Mouse (Mus musculus): ENCODE data around the gene Oaf. TPM values are rescaled to one million over a fixed set of nuclear protein-coding genes. Genes with fewer than 3 reads are reported as not detected.

The Oaf gene
- total and polyA plus RNA-seq, 2 experiments = 237 to 243 TPM

DNA sequence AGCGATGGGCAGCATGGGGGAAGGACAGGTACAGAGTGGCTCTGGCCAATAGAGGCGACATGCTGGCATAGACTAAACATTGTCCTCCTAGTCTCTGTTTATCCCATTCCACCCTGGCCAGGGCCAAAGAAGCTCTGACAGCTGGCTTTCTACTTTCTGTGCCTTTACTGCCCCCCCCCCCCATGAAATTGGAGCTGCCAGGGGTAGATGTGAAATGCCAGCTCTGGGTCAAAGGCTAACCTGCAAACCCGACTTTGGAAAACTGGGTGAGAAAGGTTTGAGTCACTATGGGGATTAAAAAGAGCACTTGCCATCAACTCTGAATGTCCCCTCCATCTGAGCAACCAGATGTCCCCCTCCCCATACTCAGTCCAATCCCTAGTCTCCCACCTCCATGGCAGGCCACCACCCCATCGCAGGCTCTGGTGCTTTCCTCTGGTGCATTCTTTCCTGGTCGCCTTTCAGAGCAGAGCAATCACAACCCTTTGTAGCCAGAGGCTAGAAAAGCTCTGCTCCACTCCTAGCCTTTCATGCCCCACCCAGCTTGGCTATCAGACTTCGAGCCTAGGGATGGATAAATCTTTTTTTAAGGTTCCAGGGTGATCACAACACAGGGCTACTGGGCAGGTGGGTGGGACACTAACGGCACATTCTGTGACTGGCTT lies 2.5 kb downstream of the Oaf start:
- H3K27ac ChIP-seq (replicated peaks; ENCODE audit: insufficient read depth, low read depth, low read length) = peak overlapping the region; percentile 89
- TF ChIP-seq CTCF (IDR thresholded peaks at IDR 0.05; ENCODE audit: low read depth, low read length) = no peak
- TF ChIP-seq POLR2A (IDR thresholded peaks at IDR 0.05; ENCODE audit: extremely low read depth, insufficient read depth, low read length) = 0 out of 2 replicates have a peak, but pooled peaks have one; percentile 29
- peak; percentile 77 for DNase-seq (ENCODE audit: extremely low read depth, low read depth, low spot score)
- no peaks in the 10 kb centered on the region for H3K27me3 ChIP-seq (ENCODE audit: control insufficient read depth, insufficient read depth, low read length)
- peak overlapping the region; percentile 98 for H3K4me3 ChIP-seq (ENCODE audit: insufficient read depth, low read depth, low read length)
- peaks cover 24% of the 10 kb centered on the region for H3K36me3 ChIP-seq (ENCODE audit: control insufficient read depth, insufficient read depth, low read length)
- peaks cover 25% of the 10 kb centered on the region; the same call in 1 of the 2 replicates for H3K4me1 ChIP-seq (ENCODE audit: control insufficient read depth, insufficient read depth, low read length)
- H3K79me2 ChIP-seq (ENCODE audit: control insufficient read depth, insufficient read depth, low read length) = peaks cover 33% of the 10 kb centered on the region
- 22% methylated on average over 7 of the region's 7 CpGs for WGBS
- H3K9ac ChIP-seq (ENCODE audit: low read depth, low read length) = peak overlapping the region; percentile 97

DNA sequence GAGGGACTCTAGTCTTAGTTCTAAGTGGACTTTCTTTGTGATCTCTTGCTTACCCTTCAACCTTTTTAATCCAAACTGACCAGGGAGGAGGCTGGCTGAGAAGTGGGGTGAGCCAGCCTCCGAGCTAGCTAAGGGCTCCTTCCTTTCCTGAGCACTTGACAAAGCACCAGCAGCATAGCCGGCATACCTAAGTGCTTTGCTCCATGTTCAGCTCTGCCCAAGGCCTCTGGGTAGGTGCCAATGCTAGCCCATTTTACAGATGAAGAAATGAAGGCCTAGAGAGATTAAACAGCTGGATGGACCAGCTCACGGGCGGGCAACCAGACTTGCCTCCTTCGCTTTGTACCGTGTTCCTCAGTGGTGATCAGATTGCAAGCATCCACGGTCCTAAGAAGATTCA lies 3.1 kb downstream of the Oaf start:
- Histone ChIP-seq H3K27ac (replicated peaks; ENCODE audit: insufficient read depth, low read depth, low read length) (peak overlapping the region; percentile 89), H3K79me2 (ENCODE audit: control insufficient read depth, insufficient read depth, low read length) (peaks cover 36% of the 10 kb centered on the region), H3K36me3 (ENCODE audit: control insufficient read depth, insufficient read depth, low read length) (peaks cover 24% of the 10 kb centered on the region), H3K4me1 (ENCODE audit: control insufficient read depth, insufficient read depth, low read length) (peaks cover 29% of the 10 kb centered on the region), H3K4me3 (ENCODE audit: insufficient read depth, low read depth, low read length) (peak overlapping the region; percentile 98), H3K9ac (ENCODE audit: low read depth, low read length) (peak overlapping the region; percentile 97), H3K27me3 (ENCODE audit: control insufficient read depth, insufficient read depth, low read length) (no peaks in the 10 kb centered on the region)
- no peak for TF ChIP-seq CTCF (IDR thresholded peaks at IDR 0.05; ENCODE audit: low read depth, low read length)
- peak; percentile 53 for DNase-seq (ENCODE audit: extremely low read depth, low read depth, low spot score)
- WGBS = 28% methylated on average over 7 of the region's 7 CpGs

DNA sequence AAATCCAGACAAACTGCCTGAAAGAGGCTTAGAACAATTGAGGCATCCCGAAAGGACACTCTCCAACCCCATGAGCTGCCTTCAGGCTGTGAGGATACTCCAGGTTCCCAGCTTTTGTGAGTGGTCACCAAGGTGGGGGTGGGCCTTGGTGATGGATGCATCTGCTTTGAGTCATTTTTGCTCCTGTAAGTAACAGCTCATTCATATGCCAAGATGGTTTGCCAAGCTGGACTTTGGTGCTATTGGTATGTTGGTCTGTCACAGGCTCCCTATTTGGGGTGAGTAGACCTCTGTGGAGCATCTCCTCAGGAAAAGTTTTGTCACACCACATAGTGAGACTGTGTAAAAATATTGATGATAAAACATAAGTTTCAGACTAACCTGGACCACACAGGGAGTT lies 3.6 kb downstream of the Oaf start:
- peak overlapping the region; percentile 97 for H3K9ac ChIP-seq (ENCODE audit: low read depth, low read length)
- H3K4me1 ChIP-seq (ENCODE audit: control insufficient read depth, insufficient read depth, low read length) = peaks cover 34% of the 10 kb centered on the region
- 40% methylated on average over 1 of the region's 1 CpGs for WGBS
- no peaks in the 10 kb centered on the region for H3K27me3 ChIP-seq (ENCODE audit: control insufficient read depth, insufficient read depth, low read length)
- TF ChIP-seq POLR2A (IDR thresholded peaks at IDR 0.05; ENCODE audit: extremely low read depth, insufficient read depth, low read length) (no peak), CTCF (IDR thresholded peaks at IDR 0.05; ENCODE audit: low read depth, low read length) (no peak)
- peak overlapping the region; percentile 98 for H3K4me3 ChIP-seq (ENCODE audit: insufficient read depth, low read depth, low read length)
- peaks cover 27% of the 10 kb centered on the region for H3K36me3 ChIP-seq (ENCODE audit: control insufficient read depth, insufficient read depth, low read length)
- H3K27ac ChIP-seq (replicated peaks; ENCODE audit: insufficient read depth, low read depth, low read length) = peak overlapping the region; percentile 89
- peaks cover 39% of the 10 kb centered on the region for H3K79me2 ChIP-seq (ENCODE audit: control insufficient read depth, insufficient read depth, low read length)
- peak; percentile 72 for DNase-seq (ENCODE audit: extremely low read depth, low read depth, low spot score)

DNA sequence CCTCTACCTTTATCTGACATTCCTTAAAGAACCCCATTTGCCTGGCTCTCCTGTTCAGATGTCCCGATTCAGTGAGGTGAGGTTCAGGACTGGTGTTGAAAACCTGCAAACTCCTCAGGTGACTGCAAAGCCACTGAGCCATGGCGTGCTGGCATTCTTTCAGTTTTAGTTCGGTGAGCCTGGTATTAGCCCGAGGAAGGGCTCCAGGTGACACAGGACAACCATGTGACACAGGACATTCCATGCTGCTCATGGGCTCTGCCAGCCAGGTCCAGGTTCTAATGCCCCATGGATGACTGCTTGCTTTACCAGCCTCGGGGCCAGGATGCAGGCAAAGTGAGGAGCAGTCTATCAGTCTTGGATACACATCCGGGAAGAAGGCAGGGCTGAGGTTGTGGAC lies 4.4 kb downstream of the Oaf start:
- Histone ChIP-seq H3K4me1 (ENCODE audit: control insufficient read depth, insufficient read depth, low read length) (peaks cover 38% of the 10 kb centered on the region), H3K4me3 (ENCODE audit: insufficient read depth, low read depth, low read length) (peak overlapping the region; percentile 22), H3K36me3 (ENCODE audit: control insufficient read depth, insufficient read depth, low read length) (peaks cover 35% of the 10 kb centered on the region), H3K27ac (replicated peaks; ENCODE audit: insufficient read depth, low read depth, low read length) (peak overlapping the region; percentile 89), H3K79me2 (ENCODE audit: control insufficient read depth, insufficient read depth, low read length) (peaks cover 45% of the 10 kb centered on the region), H3K9ac (ENCODE audit: low read depth, low read length) (peak overlapping the region; percentile 97), H3K27me3 (ENCODE audit: control insufficient read depth, insufficient read depth, low read length) (no peaks in the 10 kb centered on the region)
- peak; percentile 88 for DNase-seq (ENCODE audit: extremely low read depth, low read depth, low spot score)
- TF ChIP-seq CTCF (IDR thresholded peaks at IDR 0.05; ENCODE audit: low read depth, low read length) = no peak
- TF ChIP-seq POLR2A (IDR thresholded peaks at IDR 0.05; ENCODE audit: extremely low read depth, insufficient read depth, low read length) = peak; percentile 36; the same call in 1 of the 2 replicates
- 12% methylated on average over 6 of the region's 6 CpGs for WGBS

DNA sequence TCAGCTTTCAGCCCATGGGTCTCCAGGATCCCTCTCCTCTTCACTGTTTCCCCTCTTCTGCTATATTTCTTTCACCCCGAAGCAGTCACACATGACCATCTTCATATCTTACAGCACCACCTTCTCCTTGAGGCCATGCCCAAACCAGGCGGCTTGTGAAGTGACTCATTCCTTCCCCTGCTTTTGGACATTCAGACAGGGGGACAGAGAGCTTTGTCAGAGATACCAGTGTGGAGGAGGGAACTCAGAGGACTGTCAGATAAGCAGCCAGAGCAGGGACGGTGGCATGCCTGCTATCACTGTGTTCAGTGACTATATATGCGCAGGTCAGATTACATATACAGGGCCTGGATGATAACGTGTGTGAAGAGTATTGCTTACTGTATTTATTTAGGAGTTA lies 5.2 kb downstream of the Oaf start:
- Histone ChIP-seq H3K27me3 (ENCODE audit: control insufficient read depth, insufficient read depth, low read length) (no peaks in the 10 kb centered on the region), H3K36me3 (ENCODE audit: control insufficient read depth, insufficient read depth, low read length) (peaks cover 35% of the 10 kb centered on the region), H3K9ac (ENCODE audit: low read depth, low read length) (peak overlapping the region; percentile 97), H3K4me1 (ENCODE audit: control insufficient read depth, insufficient read depth, low read length) (peaks cover 44% of the 10 kb centered on the region), H3K79me2 (ENCODE audit: control insufficient read depth, insufficient read depth, low read length) (peaks cover 49% of the 10 kb centered on the region), H3K27ac (replicated peaks; ENCODE audit: insufficient read depth, low read depth, low read length) (peak overlapping the region; percentile 89), H3K4me3 (ENCODE audit: insufficient read depth, low read depth, low read length) (no peak overlapping the region)
- DNase-seq (ENCODE audit: extremely low read depth, low read depth, low spot score) = no peak
- no peak for TF ChIP-seq CTCF (IDR thresholded peaks at IDR 0.05; ENCODE audit: low read depth, low read length)
- TF ChIP-seq POLR2A (IDR thresholded peaks at IDR 0.05; ENCODE audit: extremely low read depth, insufficient read depth, low read length) = no peak
- 24% methylated on average over 5 of the region's 5 CpGs for WGBS

DNA sequence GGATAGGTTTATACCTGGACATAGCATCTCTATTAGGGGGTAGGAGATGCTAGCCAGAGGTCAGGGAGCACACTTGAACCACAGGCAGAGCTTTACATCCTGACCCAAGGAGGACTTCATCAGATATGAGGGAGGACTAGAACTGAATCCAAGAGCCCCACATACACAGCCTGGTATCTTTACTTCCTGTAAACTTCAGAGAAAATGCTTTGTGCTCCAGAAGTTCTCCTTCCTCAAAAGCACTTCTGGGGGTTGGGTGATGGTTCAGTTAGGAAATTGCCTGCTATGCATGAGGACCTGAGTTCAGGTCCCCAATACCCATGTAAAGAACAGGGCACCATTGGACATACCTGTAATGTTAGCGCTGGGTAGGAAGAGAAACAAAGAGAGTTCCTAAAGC lies 6.2 kb downstream of the Oaf start:
- peaks cover 53% of the 10 kb centered on the region for H3K4me1 ChIP-seq (ENCODE audit: control insufficient read depth, insufficient read depth, low read length)
- 76% methylated on average over 1 of the region's 1 CpGs for WGBS
- no peak for DNase-seq (ENCODE audit: extremely low read depth, low read depth, low spot score)
- TF ChIP-seq CTCF (IDR thresholded peaks at IDR 0.05; ENCODE audit: low read depth, low read length) = no peak
- TF ChIP-seq POLR2A (IDR thresholded peaks at IDR 0.05; ENCODE audit: extremely low read depth, insufficient read depth, low read length) = no peak
- no peak overlapping the region for H3K4me3 ChIP-seq (ENCODE audit: insufficient read depth, low read depth, low read length)
- H3K79me2 ChIP-seq (ENCODE audit: control insufficient read depth, insufficient read depth, low read length) = peaks cover 39% of the 10 kb centered on the region
- H3K36me3 ChIP-seq (ENCODE audit: control insufficient read depth, insufficient read depth, low read length) = peaks cover 35% of the 10 kb centered on the region
- H3K27me3 ChIP-seq (ENCODE audit: control insufficient read depth, insufficient read depth, low read length) = no peaks in the 10 kb centered on the region
- peak overlapping the region; percentile 89 for H3K27ac ChIP-seq (replicated peaks; ENCODE audit: insufficient read depth, low read depth, low read length)
- H3K9ac ChIP-seq (ENCODE audit: low read depth, low read length) = peak overlapping the region; percentile 97

Data from liver, adult 2 months (tissue).